Mouse (Mus musculus) bone marrow, adult 2 months (tissue): Measurements from ENCODE around the gene Nrf1.

Experiments
- CTCF ChIP-seq: fragments of 200-500 bp; IDR thresholded peaks from 2 replicates; pipeline ENCODE4 v1.5.1; 2011; ENCODE audit warnings: low read length, control low read depth; ENCODE audit not compliant: control insufficient read depth, insufficient read depth
- POLR2A ChIP-seq: fragments of 200-500 bp; IDR thresholded peaks from 2 replicates; pipeline ENCODE4 v1.6.1; 2011; ENCODE audit warnings: low read depth, mild to moderate bottlenecking, control low read depth, low read length, borderline replicate concordance; ENCODE audit not compliant: control insufficient read depth

DNA sequence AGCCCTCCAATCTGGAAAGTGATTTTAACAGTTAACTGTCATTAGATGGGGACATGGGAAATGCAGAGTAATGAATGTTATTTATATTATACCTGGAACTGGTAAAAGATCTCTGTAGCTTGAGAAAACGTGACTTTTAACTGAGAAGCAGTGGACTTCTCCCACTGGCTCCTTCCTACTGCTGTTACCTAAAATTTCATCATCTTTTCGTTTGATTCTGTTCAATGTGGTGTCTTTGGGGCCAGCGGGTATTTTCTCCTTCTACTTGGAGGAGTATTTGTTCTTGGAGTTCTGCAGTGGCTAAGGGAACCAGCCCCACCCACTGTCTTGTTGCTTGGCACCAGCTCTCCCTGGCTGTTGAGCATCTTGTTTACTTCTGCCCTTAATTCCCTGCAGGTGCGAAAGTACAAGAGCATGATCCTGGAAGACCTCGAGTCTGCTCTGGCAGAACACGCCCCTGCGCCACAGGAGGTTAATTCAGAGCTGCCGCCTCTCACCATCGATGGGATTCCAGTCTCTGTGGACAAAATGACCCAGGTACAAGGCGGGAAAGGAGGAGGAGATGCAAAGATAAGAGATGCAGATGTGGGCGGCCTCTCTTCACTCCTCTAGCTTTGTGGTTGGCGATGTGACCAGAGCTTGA, 54.1 kb downstream of the Nrf1 start:
- no peak for TF ChIP-seq CTCF
- no peak for TF ChIP-seq POLR2A
